Mouse (Mus musculus): ENCODE measurements around the gene Naa38.

Naa38 gene

GRCm38 (mm10) chr11:69395235-69395633 is at the start of gene Naa38, which contains the start of gene Cyb5d1:
Gene Naa38 (plus strand): TSS chr11:69395487.
Gene Cyb5d1 (minus strand): TSS chr11:69395631.
- DNase-seq, result peak; percentile 77

- DNase-seq, result no peak
Measured at GRCm38 (mm10) chr11:69346441-69346840, 48.8 kb upstream of the Naa38 start.

GRCm38 (mm10) chr11:69356544-69356943 is 38.7 kb upstream of the Naa38 start:
- no peak for DNase-seq

- DNase-seq, result no peak
Measured at GRCm38 (mm10) chr11:69357690-69358089, 37.6 kb upstream of the Naa38 start.

- DNase-seq, result no peak
Measured at GRCm38 (mm10) chr11:69362021-69362420, 33.3 kb upstream of the Naa38 start.

GRCm38 (mm10) chr11:69362479-69362878 is 32.8 kb upstream of the Naa38 start:
- DNase-seq, result no peak

GRCm38 (mm10) chr11:69364376-69364775 is 30.9 kb upstream of the Naa38 start:
- no peak for DNase-seq

- peak; percentile 93 for DNase-seq
Measured at GRCm38 (mm10) chr11:69364910-69365309, 30.4 kb upstream of the Naa38 start.

- DNase-seq, result no peak
Measured at GRCm38 (mm10) chr11:69365722-69366121, 29.6 kb upstream of the Naa38 start.

GRCm38 (mm10) chr11:69366157-69366854 is 29.0 kb upstream of the Naa38 start:
- DNase-seq, result peak; percentile 97

- peak; percentile 14 for DNase-seq
Measured at GRCm38 (mm10) chr11:69366855-69367615, 28.3 kb upstream of the Naa38 start.

GRCm38 (mm10) chr11:69367616-69368355 is 27.5 kb upstream of the Naa38 start:
- DNase-seq, result no peak

GRCm38 (mm10) chr11:69368356-69369214 is 26.7 kb upstream of the Naa38 start:
- DNase-seq, result peak; percentile 48

- peak; percentile 46 for DNase-seq
Measured at GRCm38 (mm10) chr11:69369215-69369989, 25.9 kb upstream of the Naa38 start, which contains the start of gene Chd3. Gene Chd3 (minus strand): TSS chr11:69369406.

- no peak for DNase-seq
Measured at GRCm38 (mm10) chr11:69369990-69370816, 25.1 kb upstream of the Naa38 start.

GRCm38 (mm10) chr11:69370817-69371215 is 24.5 kb upstream of the Naa38 start:
- no peak for DNase-seq

- peak; percentile 13 for DNase-seq
Measured at GRCm38 (mm10) chr11:69371601-69372000, 23.7 kb upstream of the Naa38 start.

GRCm38 (mm10) chr11:69372056-69372779 is 23.1 kb upstream of the Naa38 start:
- DNase-seq, result peak; percentile 60

- peak; percentile 21 for DNase-seq
Measured at GRCm38 (mm10) chr11:69372780-69373170, 22.5 kb upstream of the Naa38 start.
